Mouse (Mus musculus) liver, adult 2 months (tissue): ENCODE results near the gene Lamtor1. TPM values are rescaled to one million over a fixed set of nuclear protein-coding genes. Genes with fewer than 3 reads are reported as not detected.

Experiments
- DNase-seq: peaks from one replicate; pipeline ENCODE4 v3.0.0-alpha.2; 2011; ENCODE audit warnings: low read depth, low spot score; ENCODE audit errors: extremely low read depth
- H3K27ac ChIP-seq: fragments of 200-500 bp; replicated peaks from 2 replicates; pipeline ENCODE4 v1.5.1; 2012; ENCODE audit warnings: low read depth, mild to moderate bottlenecking, control low read depth, inconsistent platforms, low read length; ENCODE audit not compliant: insufficient read depth
- H3K27me3 ChIP-seq: fragments of 200-500 bp; 2 replicates; pipeline ENCODE4 v1.6.1; 2012; ENCODE audit warnings: mild to moderate bottlenecking, moderate library complexity, low read length, inconsistent platforms; ENCODE audit not compliant: control insufficient read depth, insufficient read depth
- H3K36me3 ChIP-seq: fragments of 200-500 bp; 2 replicates; pipeline ENCODE4 v1.6.1; 2012; ENCODE audit warnings: low read length, inconsistent platforms; ENCODE audit not compliant: control insufficient read depth, insufficient read depth
- H3K4me1 ChIP-seq: fragments of 200-500 bp; 2 replicates; pipeline ENCODE4 v1.6.1; 2011; ENCODE audit warnings: low read length; ENCODE audit not compliant: control insufficient read depth, insufficient read depth
- H3K4me3 ChIP-seq: fragments of 200-500 bp; 2 replicates; pipeline ENCODE4 v1.5.1; 2011; ENCODE audit warnings: low read depth, mild to moderate bottlenecking, control low read depth, low read length, moderate library complexity; ENCODE audit not compliant: insufficient read depth
- H3K79me2 ChIP-seq: fragments of 200-500 bp; 2 replicates; pipeline ENCODE4 v1.6.1; 2012; ENCODE audit warnings: inconsistent platforms, mild to moderate bottlenecking, low read length, moderate library complexity; ENCODE audit not compliant: control insufficient read depth, insufficient read depth
- H3K9ac ChIP-seq: fragments of 200-500 bp; 2 replicates; pipeline ENCODE4 v1.6.1; 2012; ENCODE audit warnings: low read depth, mild to moderate bottlenecking, control low read depth, inconsistent platforms, low read length
- CTCF ChIP-seq: fragments of 200-500 bp; IDR thresholded peaks from 2 replicates; pipeline ENCODE4 v1.5.1; 2011; ENCODE audit warnings: low read depth, low read length, control low read depth
- POLR2A ChIP-seq: fragments of 200-500 bp; IDR thresholded peaks from 2 replicates; pipeline ENCODE4 v1.6.1; 2011; ENCODE audit warnings: low read length, control low read depth; ENCODE audit not compliant: insufficient read depth; ENCODE audit errors: extremely low read depth
- WGBS: fragments of 180-500 bp; shearing (Covaris S2); methylation state at CpG from one replicate; pipeline ENCODE4 v1.1.7; 2018; 5-methylcytosine and 5-hydroxymethylcytosine counted together
- polyA plus RNA-seq: library from polyadenylated mRNA; depleted of rRNA; stranded (reverse); fragments of >200 nt; gene quantifications from 2 replicates; pipeline ENCODE4 v1.2.3, GENCODE M21; 2012
- total RNA-seq: library from RNA; depleted of rRNA; stranded (reverse); fragments of >200 nt; gene quantifications from 2 replicates; pipeline ENCODE4 v1.2.3, GENCODE M21; 2014

Gene Lamtor1
- total and polyA plus RNA-seq, 2 experiments = 64.1 to 171 TPM

GRCm38 (mm10) chr7:101956911-101957310 lies 51.2 kb downstream of the Lamtor1 start:
- Histone ChIP-seq H3K27ac (no peak overlapping the region), H3K4me3 (no peak overlapping the region), H3K27me3 (no peaks in the 10 kb centered on the region), H3K36me3 (no peaks in the 10 kb centered on the region), H3K79me2 (peaks cover 23% of the 10 kb centered on the region; the same call in 1 of the 2 replicates), H3K4me1 (no peaks in the 10 kb centered on the region; the same call in 1 of the 2 replicates), H3K9ac (no peak overlapping the region)
- TF ChIP-seq POLR2A (no peak), CTCF (no peak)
- WGBS = 80% methylated on average over 5 of the region's 5 CpGs
- no peak for DNase-seq

- H3K79me2 ChIP-seq = peaks cover 9% of the 10 kb centered on the region; the same call in 1 of the 2 replicates
- no peak overlapping the region for H3K9ac ChIP-seq
- no peaks in the 10 kb centered on the region for H3K27me3 ChIP-seq
- H3K36me3 ChIP-seq = no peaks in the 10 kb centered on the region
- H3K4me3 ChIP-seq = no peak overlapping the region
- no peak overlapping the region for H3K27ac ChIP-seq
- 73% methylated on average over 2 of the region's 2 CpGs for WGBS
- peak; percentile 50 for DNase-seq
- peaks cover 11% of the 10 kb centered on the region; the same call in 1 of the 2 replicates for H3K4me1 ChIP-seq
- TF ChIP-seq CTCF (no peak), POLR2A (no peak)
Measured at GRCm38 (mm10) chr7:101962829-101963228, 57.1 kb downstream of the Lamtor1 start.

- Histone ChIP-seq H3K27me3 (no peaks in the 10 kb centered on the region), H3K27ac (no peak overlapping the region), H3K4me3 (no peak overlapping the region), H3K9ac (no peak overlapping the region), H3K36me3 (no peaks in the 10 kb centered on the region), H3K4me1 (peaks cover 11% of the 10 kb centered on the region; the same call in 1 of the 2 replicates), H3K79me2 (peaks cover 9% of the 10 kb centered on the region; the same call in 1 of the 2 replicates)
- 91% methylated on average over 2 of the region's 2 CpGs for WGBS
- no peak for DNase-seq
- TF ChIP-seq CTCF (no peak), POLR2A (no peak)
Measured at GRCm38 (mm10) chr7:101963621-101964020, 57.9 kb downstream of the Lamtor1 start.

DNA sequence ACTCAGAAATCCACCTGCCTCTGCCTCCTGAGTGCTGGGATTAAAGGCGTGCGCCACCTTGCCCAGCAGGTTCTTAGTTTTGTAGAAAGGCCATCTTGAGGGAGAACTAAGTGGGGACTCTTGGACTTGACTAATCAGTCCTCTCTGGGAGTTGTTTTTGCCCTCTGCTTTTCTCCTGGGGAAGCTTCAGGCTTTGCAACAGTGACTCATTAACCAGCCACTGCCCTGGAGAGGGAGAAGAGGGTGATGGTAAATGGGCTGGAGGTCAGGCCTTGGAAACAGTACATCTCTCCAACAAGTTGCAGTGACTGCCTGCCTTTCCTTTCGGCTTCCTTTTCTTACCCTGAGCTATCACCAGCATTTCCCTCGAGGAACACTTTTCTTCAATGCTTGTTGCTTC lies 58.8 kb downstream of the Lamtor1 start:
- H3K4me3 ChIP-seq = peak overlapping the region; percentile 5; the same call in 1 of the 2 replicates
- WGBS = 41% methylated on average over 4 of the region's 4 CpGs
- H3K79me2 ChIP-seq = peaks cover 9% of the 10 kb centered on the region; the same call in 1 of the 2 replicates
- no peak for TF ChIP-seq POLR2A
- no peak for TF ChIP-seq CTCF
- H3K27ac ChIP-seq = peak overlapping the region; percentile 95
- H3K4me1 ChIP-seq = peaks cover 14% of the 10 kb centered on the region
- no peaks in the 10 kb centered on the region for H3K36me3 ChIP-seq
- peak; percentile 91 for DNase-seq
- no peak overlapping the region for H3K9ac ChIP-seq
- H3K27me3 ChIP-seq = no peaks in the 10 kb centered on the region

GRCm38 (mm10) chr7:101965606-101966005 lies 59.9 kb downstream of the Lamtor1 start:
- H3K27ac ChIP-seq = no peak overlapping the region
- DNase-seq = peak; percentile 27
- no peak overlapping the region for H3K4me3 ChIP-seq
- H3K79me2 ChIP-seq = peaks cover 9% of the 10 kb centered on the region; the same call in 1 of the 2 replicates
- 50% methylated on average over 2 of the region's 2 CpGs for WGBS
- no peaks in the 10 kb centered on the region for H3K27me3 ChIP-seq
- no peaks in the 10 kb centered on the region for H3K36me3 ChIP-seq
- no peak overlapping the region for H3K9ac ChIP-seq
- H3K4me1 ChIP-seq = peaks cover 14% of the 10 kb centered on the region
- TF ChIP-seq POLR2A = no peak
- TF ChIP-seq CTCF = no peak

GRCm38 (mm10) chr7:101967256-101967655 lies 61.6 kb downstream of the Lamtor1 start:
- Histone ChIP-seq H3K36me3 (no peaks in the 10 kb centered on the region), H3K4me1 (peaks cover 18% of the 10 kb centered on the region), H3K9ac (no peak overlapping the region), H3K4me3 (no peak overlapping the region), H3K79me2 (peaks cover 9% of the 10 kb centered on the region; the same call in 1 of the 2 replicates), H3K27ac (no peak overlapping the region), H3K27me3 (no peaks in the 10 kb centered on the region)
- DNase-seq = no peak
- no peak for TF ChIP-seq CTCF
- TF ChIP-seq POLR2A = no peak
- WGBS = 98% methylated on average over 1 of the region's 1 CpGs
